Mouse (Mus musculus) heart, adult 10 weeks (tissue): ENCODE results near the gene Gm47969. TPM values are rescaled to one million over a fixed set of nuclear protein-coding genes. Genes with fewer than 3 reads are reported as not detected.

Experiments
- polyA plus RNA-seq: library from polyadenylated mRNA; stranded (reverse); fragments of 350-450 nt; fragmentation: Illumina TruSeq; extraction: RNeasy Lipid Tissue Mini Kit (QIAGEN cat#74804); gene quantifications from one replicate; pipeline ENCODE4 v1.2.3, GENCODE M21; 2014; ENCODE audit warnings: low read depth, low replicate concordance

The Gm47969 gene
- not detected for polyA plus RNA-seq

DNA sequence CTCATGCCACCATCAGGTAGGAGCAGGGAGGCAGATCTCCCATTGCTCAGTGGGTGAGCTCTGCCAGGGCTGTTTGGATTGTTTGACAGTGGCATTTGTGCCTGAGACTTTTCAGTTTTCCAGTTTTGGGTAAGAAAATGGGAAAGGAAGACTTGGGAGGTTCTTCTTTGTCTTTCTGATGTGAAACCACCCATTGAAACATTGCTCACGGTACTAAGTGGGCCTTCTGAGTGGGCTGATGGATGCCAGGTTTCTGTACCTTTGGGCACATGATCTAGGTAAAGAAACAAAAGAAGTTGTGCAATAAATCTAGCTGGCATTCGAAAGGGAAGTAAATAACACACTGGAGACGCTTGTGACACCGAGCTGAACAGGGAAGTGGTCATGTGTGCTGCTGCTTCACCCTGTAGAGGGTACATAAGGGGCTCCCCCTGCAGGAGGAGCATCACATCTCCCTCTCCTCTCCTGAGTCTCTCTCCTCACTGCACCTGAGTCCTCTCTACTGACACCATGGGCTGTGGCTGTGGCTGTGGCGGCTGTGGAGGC, at the start of gene Gm47969:
TSS of gene Gm47969 (plus strand) at position 51 of the 546 bp plus-strand sequence.

GRCm38 (mm10) chr1:83000306-83000705, 44.4 kb upstream of the Gm47969 start, which contains the start of gene Gm47959:
TSS of gene Gm47959 (plus strand) at chr1:83000548.

GRCm38 (mm10) chr1:83038109-83038672, 6.5 kb upstream of the Gm47969 start, which contains the start of gene Slc19a3:
TSS of gene Slc19a3 (minus strand) at chr1:83038448.

DNA sequence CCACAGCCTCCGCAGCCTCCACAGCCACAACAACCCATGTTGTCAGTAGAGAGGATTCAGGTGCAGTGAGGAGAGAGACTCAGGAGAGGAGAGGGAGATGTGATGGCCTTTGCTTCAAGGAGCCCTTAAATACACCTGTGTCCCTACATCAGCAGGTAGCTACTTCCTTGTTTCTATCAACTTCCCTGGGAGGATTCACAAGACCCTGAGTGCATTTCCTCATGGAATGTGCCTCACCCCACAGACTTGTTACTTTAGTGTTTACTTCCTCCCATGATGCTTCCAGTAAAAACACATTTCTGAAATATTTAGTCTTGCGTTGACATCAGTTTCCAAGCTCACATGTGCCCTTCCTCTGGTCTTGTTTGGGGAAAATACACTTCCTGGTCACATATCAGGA, 2.4 kb upstream of the Gm47969 start, which contains the start of gene Krtap28-10:
TSS of gene Krtap28-10 (minus strand) at position 101 of the 400 bp plus-strand sequence.

DNA sequence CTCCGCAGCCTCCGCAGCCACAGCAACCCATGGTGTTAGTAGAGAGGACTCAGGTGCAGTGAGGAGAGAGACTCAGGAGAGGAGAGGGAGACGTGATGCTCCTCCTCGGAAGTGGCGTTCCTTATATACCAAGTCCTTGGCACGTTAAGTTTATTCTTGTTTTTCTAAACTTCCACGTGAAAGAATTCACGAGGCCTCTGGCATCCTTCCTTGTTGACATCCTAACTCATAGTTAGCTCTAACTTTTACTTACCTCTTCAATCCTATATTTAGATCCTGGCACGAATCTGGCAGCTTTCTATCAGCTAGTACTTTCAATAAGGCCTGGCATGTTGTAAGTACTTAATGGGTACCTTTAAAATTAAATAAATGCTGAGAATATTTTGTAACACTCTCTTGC, 14.5 kb downstream of the Gm47969 start, which contains the start of gene A030005K14Rik:
TSS of gene A030005K14Rik (minus strand) at position 101 of the 400 bp plus-strand sequence.

GRCm38 (mm10) chr1:83060643-83061042, 15.9 kb downstream of the Gm47969 start, which contains the start of gene Krtap28-13:
TSS of gene Krtap28-13 (plus strand) at chr1:83060930.

Other genes starting within 250 kb of the Gm47969 start
- 30.5 TPM for gene Agfg1, start 205.4 kb upstream of the Gm47969 start, polyA plus RNA-seq
- gene A030005L19Rik, start 131.6 kb upstream of the Gm47969 start, polyA plus RNA-seq = not detected
- not detected for gene A030014E15Rik, start 120.0 kb upstream of the Gm47969 start, polyA plus RNA-seq
- gene Gm6217, start 113.5 kb upstream of the Gm47969 start, polyA plus RNA-seq = not detected
- not detected for gene A030003K21Rik, start 101.5 kb upstream of the Gm47969 start, polyA plus RNA-seq
- not detected for gene Gm7544, start 88.9 kb upstream of the Gm47969 start, polyA plus RNA-seq
- not detected for gene Gm47955, start 84.6 kb upstream of the Gm47969 start, polyA plus RNA-seq
- not detected for gene Gm47959, start 44.4 kb upstream of the Gm47969 start, polyA plus RNA-seq
- 0.55 TPM for gene Slc19a3, start 6.5 kb upstream of the Gm47969 start, polyA plus RNA-seq
- gene Krtap28-10, start 2.5 kb upstream of the Gm47969 start, polyA plus RNA-seq = not detected
- gene A030005K14Rik, start 14.4 kb downstream of the Gm47969 start, polyA plus RNA-seq = not detected
- not detected for gene Krtap28-13, start 16.0 kb downstream of the Gm47969 start, polyA plus RNA-seq
- not detected for gene Ccl20, start 71.8 kb downstream of the Gm47969 start, polyA plus RNA-seq
- not detected for gene Daw1, start 114.8 kb downstream of the Gm47969 start, polyA plus RNA-seq